Comparison of ENCODE assay signal across 33 mouse cellular contexts in the genomic region with DNA sequence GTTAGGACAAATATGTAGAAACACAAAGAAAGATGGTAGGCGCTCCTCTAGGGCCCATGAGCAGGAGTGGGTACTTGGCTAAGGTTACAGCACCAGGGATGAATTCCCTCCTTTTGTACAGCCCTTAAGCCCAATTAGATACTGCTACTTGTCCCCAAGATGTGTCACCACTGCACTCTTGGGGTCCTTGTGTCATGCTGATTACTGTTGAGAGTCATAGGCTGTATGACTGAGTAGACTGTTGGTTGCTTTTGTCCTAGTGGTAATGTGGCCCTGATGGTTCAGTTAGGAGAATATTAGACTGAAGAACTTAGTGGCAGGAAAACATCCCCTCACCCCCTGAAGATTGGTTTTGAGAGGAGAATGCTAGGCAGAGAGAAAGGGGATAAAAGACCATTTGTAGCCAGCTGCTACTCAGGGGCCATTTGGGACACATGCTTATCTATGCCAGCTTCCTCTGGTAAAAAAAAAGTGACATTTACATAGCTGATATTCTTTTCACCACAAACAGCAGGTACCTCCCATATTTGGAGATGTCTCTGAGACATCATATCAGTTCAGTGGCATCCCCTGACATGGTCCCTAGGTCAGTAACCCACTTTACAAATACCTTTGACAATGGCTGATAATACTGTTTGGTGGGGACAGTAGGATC. TPM values are rescaled to one million over a fixed set of nuclear protein-coding genes. Genes with fewer than 3 reads are reported as not detected.
A peak's percentile ranks its signal among the peaks of the same experiment; 100 is the strongest.
DNase-seq lines count a peak whose midpoint lies in the region; ATAC-seq and TF ChIP-seq lines count a peak whose summit lies in the region.
"Had no signal": no experiment of that assay in that cellular context is flagged by ENCODE, and none has a peak within 500 bp of the region (broad histone marks: within the 10 kb centered on the region; RNA-seq: fewer than 3 reads in every experiment).

No protein-coding gene starts in this region.

- H3K4me3 ChIP-seq in spleen, adult 2 months (ENCODE audit: extremely low read depth, insufficient read depth, insufficient read length), result no peak overlapping the region
- no peak overlapping the region for H3K4me3 ChIP-seq in liver, embryonic 15.5 days (replicated peaks)
- no peak overlapping the region for H3K4me3 ChIP-seq in kidney, adult 2 months (ENCODE audit: insufficient read depth, low read depth, low read length)
- H3K4me3 ChIP-seq: embryonic facial prominence, embryonic 12.5 days; forebrain, embryonic 15.5 days; heart, adult 2 months; heart, embryonic 13.5 days; hindbrain, embryonic 10.5 days; hindbrain, embryonic 15.5 days; kidney, embryonic 15.5 days; midbrain, embryonic 12.5 days; myocyte; neural tube, embryonic 12.5 days had no signal

- no peak overlapping the region for H3K9ac ChIP-seq in liver, embryonic 15.5 days
- H3K9ac ChIP-seq: embryonic facial prominence, embryonic 12.5 days; forebrain, embryonic 15.5 days; heart, embryonic 13.5 days; hindbrain, embryonic 15.5 days; kidney, embryonic 15.5 days; lung, embryonic 14.5 days; midbrain, embryonic 12.5 days; neural tube, embryonic 12.5 days had no signal

- no peak for DNase-seq in spleen, adult 2 months (ENCODE audit: low read depth in 1 of 2, low spot score in 2 of 2)
- no peak for DNase-seq in spleen, postnatal 36 days (ENCODE audit: low spot score in 2 of 2)
- peak; percentile 38 for DNase-seq in c-Kit-positive CD71-positive TER-119-positive erythroid progenitor cells, embryonic 14.5 days (ENCODE audit: low spot score)
- DNase-seq in left cerebral cortex, adult 18-20 months (ENCODE audit: low spot score in 2 of 2), result no peak
- no peak for DNase-seq in kidney, adult 2 months
- DNase-seq in cerebellum, adult 11-12 months, result no peak
- no peak for DNase-seq in gastrocnemius, postnatal 10 days
- DNase-seq: adrenal gland, postnatal 25 days; cerebellum, adult 8-10 months; cerebellum, postnatal 36 days; embryo, embryonic 11 days; gastrocnemius, postnatal 36 days; heart, adult 2 months; heart, postnatal 14 days; kidney, adult 11 months; kidney, postnatal 25 days; left cerebral cortex, postnatal 4 days; lung, embryonic 14.5 days; lung, postnatal 14 days; right cerebral cortex, adult 18-20 months; spleen, adult 18-20 months had no signal

- H3K36me3 ChIP-seq in spleen, adult 2 months (ENCODE audit: control insufficient read depth, insufficient read depth, low read length), result no peaks in the 10 kb centered on the region
- no peaks in the 10 kb centered on the region for H3K36me3 ChIP-seq in liver, embryonic 15.5 days (replicated peaks)
- no peaks in the 10 kb centered on the region for H3K36me3 ChIP-seq in kidney, adult 2 months (ENCODE audit: control insufficient read depth, insufficient read depth, low read length)
- H3K36me3 ChIP-seq: embryonic facial prominence, embryonic 12.5 days; forebrain, embryonic 15.5 days; heart, embryonic 13.5 days; hindbrain, embryonic 10.5 days; hindbrain, embryonic 15.5 days; kidney, embryonic 15.5 days; midbrain, embryonic 12.5 days; neural tube, embryonic 12.5 days had no signal

- no peaks in the 10 kb centered on the region for H3K27me3 ChIP-seq in spleen, adult 2 months (ENCODE audit: control insufficient read depth, insufficient read depth, low read length)
- no peaks in the 10 kb centered on the region for H3K27me3 ChIP-seq in liver, embryonic 15.5 days
- no peaks in the 10 kb centered on the region; the same call in 1 of the 2 replicates for H3K27me3 ChIP-seq in kidney, adult 2 months (replicated peaks; ENCODE audit: control insufficient read depth, insufficient read depth, low read length)
- H3K27me3 ChIP-seq: embryonic facial prominence, embryonic 12.5 days; forebrain, embryonic 15.5 days; heart, embryonic 13.5 days; hindbrain, embryonic 15.5 days; kidney, embryonic 15.5 days; midbrain, embryonic 12.5 days; neural tube, embryonic 12.5 days had no signal

- no peaks in the 10 kb centered on the region for H3K9me3 ChIP-seq in liver, embryonic 15.5 days (replicated peaks)
- H3K9me3 ChIP-seq: embryonic facial prominence, embryonic 12.5 days; forebrain, embryonic 15.5 days; heart, embryonic 13.5 days; hindbrain, embryonic 10.5 days; hindbrain, embryonic 15.5 days; kidney, embryonic 15.5 days; midbrain, embryonic 12.5 days; neural tube, embryonic 12.5 days had no signal

- ATAC-seq in liver, embryonic 15.5 days (ENCODE audit: insufficient read depth), result peak; percentile 72
- ATAC-seq: forebrain, embryonic 15.5 days; inflammation-experienced regulatory T-cells, adult 6 months; Patski had no signal

- TF ChIP-seq POLR2A in spleen, adult 2 months (IDR thresholded peaks at IDR 0.05; ENCODE audit: low read depth, low read length), result no peak
- no peak for TF ChIP-seq POLR2A in kidney, adult 2 months (IDR thresholded peaks at IDR 0.05; ENCODE audit: low read depth, low read length)

- 91% methylated on average over 1 of the region's 1 CpGs for WGBS in spleen, adult 2 months
- WGBS in liver, embryonic 15.5 days (ENCODE audit: insufficient replicate concordance), result 87% methylated on average over 1 of the region's 1 CpGs
- WGBS in kidney, adult 2 months, result 90% methylated on average over 1 of the region's 1 CpGs

- no peak overlapping the region for H3K4me2 ChIP-seq in liver, embryonic 15.5 days
- H3K4me2 ChIP-seq: embryonic facial prominence, embryonic 12.5 days; forebrain, embryonic 15.5 days; heart, embryonic 13.5 days; hindbrain, embryonic 15.5 days; kidney, embryonic 15.5 days; lung, embryonic 14.5 days; midbrain, embryonic 12.5 days; neural tube, embryonic 12.5 days had no signal

- TF ChIP-seq CTCF in spleen, adult 2 months (IDR thresholded peaks at IDR 0.05; ENCODE audit: extremely low read depth, insufficient read depth, insufficient read length, insufficient replicate concordance), result no peak
- TF ChIP-seq CTCF in kidney, adult 2 months (conservative IDR thresholded peaks at IDR 0.05; ENCODE audit: insufficient read depth, insufficient read length, low read depth, low read length), result no peak

- peak overlapping the region; percentile 36 for H3K27ac ChIP-seq in spleen, adult 2 months (ENCODE audit: insufficient read depth, low read length)
- no peak overlapping the region for H3K27ac ChIP-seq in liver, embryonic 15.5 days (replicated peaks)
- H3K27ac ChIP-seq in kidney, adult 2 months (ENCODE audit: insufficient read depth, low read depth, low read length), result no peak overlapping the region
- H3K27ac ChIP-seq: embryonic facial prominence, embryonic 12.5 days; forebrain, embryonic 15.5 days; heart, adult 2 months; heart, embryonic 13.5 days; hindbrain, embryonic 10.5 days; hindbrain, embryonic 15.5 days; kidney, embryonic 15.5 days; midbrain, embryonic 12.5 days; neural tube, embryonic 12.5 days had no signal

- H3K4me1 ChIP-seq in spleen, adult 2 months (ENCODE audit: control insufficient read depth, insufficient read depth, insufficient read length), result peaks cover 36% of the 10 kb centered on the region
- peaks cover 22% of the 10 kb centered on the region for H3K4me1 ChIP-seq in liver, embryonic 15.5 days (replicated peaks)
- no peaks in the 10 kb centered on the region for H3K4me1 ChIP-seq in kidney, adult 2 months (ENCODE audit: control insufficient read depth, insufficient read depth, low read length)
- H3K4me1 ChIP-seq: embryonic facial prominence, embryonic 12.5 days; forebrain, embryonic 15.5 days; heart, embryonic 13.5 days; hindbrain, embryonic 10.5 days; hindbrain, embryonic 15.5 days; kidney, embryonic 15.5 days; midbrain, embryonic 12.5 days; neural tube, embryonic 12.5 days had no signal

RNA-seq across cellular contexts. Expression of a gene that starts 55.7 kb away (rescaled TPM):
- polyA plus RNA-seq in spleen, adult 2 months (2012; rRNA removed), result 0.19 and 0.38 TPM in 2 replicates
- polyA plus RNA-seq in liver, embryonic 15.5 days (2015; fragmentation: Nextera tagmentation; extraction: Ambion mirVana), result 0.15 and 0.21 TPM in 2 replicates
- total RNA-seq in left cerebral cortex, adult 18-20 months (2021), result 1 to 10 TPM; 1.1 to 1.3 TPM
- 0.17 and 0.18 TPM in 2 replicates for polyA plus RNA-seq in kidney, adult 2 months (2012; rRNA removed)
- total RNA-seq in gastrocnemius, postnatal 10 days (2021), result under 1 TPM; 0.31 to 0.43 TPM
- polyA plus RNA-seq: myocyte had no signal

RNA-seq across cellular contexts. Expression of a gene that starts 56.0 kb away (rescaled TPM):
- 1.7 and 3.5 TPM in 2 replicates for polyA plus RNA-seq in spleen, adult 2 months (2012; rRNA removed)
- polyA plus RNA-seq in liver, embryonic 15.5 days (2015; fragmentation: Nextera tagmentation; extraction: Ambion mirVana), result 0.33 and 0.62 TPM in 2 replicates
- 1 to 10 TPM in 1 of 2 experiments, under 1 TPM in 1; 0.84 to 1.8 TPM for total RNA-seq in left cerebral cortex, adult 18-20 months (2021)
- 0.84 and 1.3 TPM in 2 replicates for polyA plus RNA-seq in kidney, adult 2 months (2012; rRNA removed)
- 1 to 10 TPM in 1 of 2 experiments, under 1 TPM in 1; 0.89 to 1.6 TPM for total RNA-seq in gastrocnemius, postnatal 10 days (2021)
- polyA plus RNA-seq: myocyte, Patski had no signal
